Mouse (Mus musculus): ENCODE results near the gene Prkag3.
A peak's percentile ranks its signal among the peaks of the same experiment; 100 is the strongest.

Prkag3 gene

DNA sequence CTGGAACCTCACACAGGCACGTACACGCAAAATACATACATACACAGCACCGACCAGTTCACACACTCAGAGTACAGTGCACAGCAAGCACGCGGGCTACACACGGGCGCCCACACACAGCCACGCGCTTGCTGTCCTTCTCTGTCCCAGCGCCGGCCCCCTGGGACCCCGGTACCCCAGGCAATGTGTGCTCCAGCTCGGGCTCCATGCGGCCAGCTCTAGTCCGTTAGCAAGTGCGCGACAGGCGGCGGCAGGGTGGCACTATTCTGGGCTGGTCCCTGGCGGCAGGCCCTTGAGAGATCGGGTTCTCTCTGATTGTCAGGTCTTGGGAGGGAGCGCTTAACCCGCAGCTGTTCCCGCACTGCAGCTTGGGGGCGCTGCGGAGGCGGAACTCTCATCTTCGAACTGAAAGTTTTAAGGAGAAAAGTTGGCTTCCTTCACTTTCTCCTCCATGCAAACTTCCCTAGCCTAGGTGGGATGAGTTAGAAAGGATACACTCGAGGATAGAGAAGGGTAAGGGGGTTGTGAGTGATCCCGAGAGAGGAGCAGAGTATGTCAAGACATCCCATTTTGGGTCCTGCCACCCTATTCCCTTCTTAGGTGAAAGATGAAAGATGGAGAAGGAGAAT, at the start of gene Prkag3:
Prkag3 (minus strand) TSS at position 579 of the 629 bp plus-strand sequence.
- DNase-seq = peak; percentile 80

DNA sequence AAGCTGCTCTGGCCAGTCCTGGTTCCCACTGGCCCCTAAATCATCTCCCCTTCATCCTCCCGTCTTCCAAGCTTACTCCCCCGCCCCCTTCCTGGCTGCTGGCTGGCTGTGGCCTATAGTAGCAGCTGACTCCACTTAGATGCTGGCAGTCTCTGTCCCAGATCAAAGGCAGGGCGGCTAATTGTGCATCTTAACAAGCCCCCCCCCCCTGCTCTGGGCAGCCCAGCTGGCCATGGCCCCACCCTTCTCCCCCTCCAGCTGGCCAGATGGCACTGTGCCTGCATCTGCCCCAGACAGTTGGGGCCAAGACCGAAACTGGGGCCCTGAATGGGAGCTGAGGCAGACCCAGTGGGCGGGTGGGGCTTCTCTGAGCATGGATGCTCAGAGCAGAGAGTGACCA, 48.4 kb upstream of the Prkag3 start:
- no peak for DNase-seq

DNA sequence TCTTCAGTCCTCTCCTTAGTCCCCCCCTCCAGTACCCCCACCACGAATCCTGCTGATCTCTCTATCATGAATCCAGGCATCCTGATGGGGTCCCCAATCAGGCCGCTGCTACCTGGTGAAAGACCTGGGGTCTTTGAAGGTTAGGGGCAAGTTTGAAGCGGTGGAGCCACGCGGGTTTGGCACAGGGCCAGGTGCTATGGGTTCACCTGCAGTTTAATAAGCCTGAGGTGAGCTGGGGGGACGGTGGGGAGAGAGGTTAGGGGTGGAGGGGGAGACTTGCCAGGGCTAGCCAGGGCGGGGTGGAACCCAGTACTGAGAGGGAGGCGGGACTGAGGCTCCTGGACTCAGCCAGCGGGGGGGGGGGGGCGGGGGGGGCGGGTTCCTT, 46.1 kb upstream of the Prkag3 start:
- DNase-seq = no peak

DNA sequence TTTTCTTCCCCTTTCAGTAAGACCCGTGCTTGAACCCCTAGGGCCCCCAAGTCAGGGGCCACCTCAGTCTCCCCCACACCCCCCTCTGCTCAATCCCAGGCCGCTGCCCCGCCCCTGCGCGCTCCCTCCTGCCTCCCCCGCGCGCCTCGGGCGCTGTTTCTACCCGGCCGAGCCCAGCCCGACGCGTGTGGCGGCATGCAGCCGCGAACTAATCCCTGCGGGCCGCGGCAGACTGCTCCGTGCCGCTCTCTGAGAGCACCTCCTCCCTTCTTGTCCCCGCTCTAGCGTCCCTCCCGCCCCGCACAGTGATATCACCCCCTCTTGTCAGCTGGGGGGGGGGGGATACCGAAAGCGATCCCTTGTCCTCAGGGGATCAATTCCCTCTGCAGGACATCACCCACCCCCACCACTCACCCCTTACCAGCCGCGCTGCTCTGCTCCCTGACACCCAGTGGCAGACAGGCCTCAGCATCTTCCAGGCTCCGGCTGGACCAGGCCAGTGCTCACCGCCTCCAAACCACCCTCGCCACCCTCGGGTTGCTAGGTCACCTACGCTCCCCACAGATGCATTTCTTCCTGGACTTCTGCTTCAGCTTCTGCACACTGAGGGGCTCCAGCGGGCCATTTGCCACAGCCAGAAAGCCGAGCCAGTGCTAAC, 45.6 kb upstream of the Prkag3 start:
- no peak for DNase-seq

DNA sequence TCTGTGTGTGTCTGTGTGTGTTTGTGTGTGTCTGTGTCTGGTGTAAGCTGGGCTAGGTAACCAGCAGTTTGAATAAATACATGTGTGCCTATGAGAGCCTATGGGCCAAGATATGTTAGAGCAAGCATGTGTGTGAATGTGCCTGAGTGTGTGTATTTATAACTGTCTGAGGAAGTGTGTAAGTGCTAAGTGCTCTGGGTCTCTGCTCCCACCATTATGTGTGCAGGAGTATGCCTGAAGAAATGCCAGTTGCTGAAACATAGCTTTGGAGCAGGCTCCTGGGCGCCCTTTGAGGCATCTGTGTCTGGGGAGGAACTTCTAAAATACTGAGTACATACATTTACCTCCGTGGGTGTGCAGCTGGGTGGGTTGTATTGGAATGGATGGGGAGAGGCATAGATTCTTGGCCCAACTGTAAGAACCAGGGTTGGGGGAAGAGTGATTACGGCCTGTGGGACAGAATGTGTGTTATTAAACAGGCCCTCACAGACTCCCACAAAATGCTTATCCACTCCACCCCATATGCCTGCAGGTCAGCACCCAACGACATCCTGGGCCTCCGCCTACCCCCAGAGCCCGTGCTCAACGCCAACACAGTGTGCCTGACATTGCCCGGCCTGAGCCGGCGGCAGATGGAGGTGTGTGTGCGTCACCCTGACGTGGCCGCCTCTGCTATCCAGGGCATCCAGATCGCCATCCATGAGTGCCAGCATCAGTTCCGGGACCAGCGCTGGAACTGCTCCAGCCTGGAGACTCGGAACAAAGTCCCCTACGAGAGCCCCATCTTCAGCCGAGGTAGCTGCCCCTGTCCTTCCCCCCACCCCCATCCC, 44.0 kb upstream of the Prkag3 start:
- no peak for DNase-seq

DNA sequence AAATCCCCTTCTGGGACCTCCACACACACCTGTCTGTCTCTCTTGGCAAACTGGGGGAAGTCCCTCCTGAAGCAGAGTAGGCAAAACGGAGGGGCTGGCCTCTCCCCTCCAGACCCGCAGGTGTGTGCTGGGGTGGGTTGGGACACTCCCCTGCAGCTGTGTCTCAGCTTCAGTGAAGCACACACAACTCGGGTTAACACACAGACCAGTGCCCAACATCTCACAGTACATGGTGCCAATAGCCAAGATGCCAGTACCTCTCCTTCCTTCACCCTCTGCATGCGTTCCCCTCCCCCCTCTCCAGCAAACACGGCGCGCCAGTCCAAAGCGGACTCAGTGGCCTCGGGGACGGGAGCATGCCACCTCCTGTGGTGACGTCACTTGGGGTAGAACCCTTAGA, 42.2 kb upstream of the Prkag3 start, which contains the start of gene Wnt10a:
Wnt10a (plus strand) TSS at position 268 of the 400 bp plus-strand sequence.
- DNase-seq = no peak

DNA sequence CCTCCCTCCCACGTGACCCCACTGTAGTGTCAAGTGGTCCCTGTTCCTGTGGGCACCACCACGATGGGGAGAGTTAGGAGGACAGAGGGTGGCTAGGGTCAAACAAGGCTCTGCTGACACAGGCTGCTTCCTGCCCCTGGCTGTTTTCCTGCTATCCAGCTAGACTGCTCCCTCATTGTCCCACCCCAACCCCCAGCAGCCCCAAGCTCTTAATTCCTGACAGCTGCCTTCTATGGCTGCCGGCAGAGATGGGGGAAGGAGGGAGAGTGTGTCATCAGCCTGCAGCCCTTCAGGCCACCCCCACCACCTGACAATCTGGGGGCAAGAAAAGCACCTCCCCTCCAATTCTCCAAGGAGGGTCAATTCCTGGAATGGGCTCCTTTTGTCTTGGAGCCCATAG, 41.1 kb upstream of the Prkag3 start:
- DNase-seq = no peak

DNA sequence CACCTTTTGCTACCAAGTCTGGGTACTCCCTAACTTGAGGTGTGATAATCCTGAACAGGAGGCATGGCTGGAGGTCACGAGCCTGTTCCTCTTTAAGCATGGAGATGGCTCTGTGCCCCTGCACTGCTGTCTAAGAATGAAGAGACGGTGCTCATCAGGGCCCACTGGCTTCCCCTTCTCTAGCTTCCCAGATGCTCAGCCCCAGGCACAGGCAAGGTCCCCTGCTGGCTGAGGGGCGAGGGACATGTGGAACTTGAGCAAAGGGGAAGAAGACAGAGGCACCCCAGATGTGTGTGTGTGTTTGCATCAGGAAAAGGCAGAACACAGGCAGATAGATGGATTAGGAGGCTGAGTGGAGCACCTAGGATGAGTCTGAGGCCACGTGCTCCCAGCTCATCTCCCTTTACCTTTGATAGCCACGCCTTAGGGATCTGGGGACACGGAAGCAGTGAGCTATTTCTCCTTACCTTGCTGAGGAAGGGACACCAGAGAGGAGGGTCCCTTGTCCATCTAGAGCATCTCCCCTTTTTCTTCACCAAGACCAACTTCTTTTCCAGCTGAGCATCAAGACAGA, 39.7 kb upstream of the Prkag3 start:
- no peak for DNase-seq

DNA sequence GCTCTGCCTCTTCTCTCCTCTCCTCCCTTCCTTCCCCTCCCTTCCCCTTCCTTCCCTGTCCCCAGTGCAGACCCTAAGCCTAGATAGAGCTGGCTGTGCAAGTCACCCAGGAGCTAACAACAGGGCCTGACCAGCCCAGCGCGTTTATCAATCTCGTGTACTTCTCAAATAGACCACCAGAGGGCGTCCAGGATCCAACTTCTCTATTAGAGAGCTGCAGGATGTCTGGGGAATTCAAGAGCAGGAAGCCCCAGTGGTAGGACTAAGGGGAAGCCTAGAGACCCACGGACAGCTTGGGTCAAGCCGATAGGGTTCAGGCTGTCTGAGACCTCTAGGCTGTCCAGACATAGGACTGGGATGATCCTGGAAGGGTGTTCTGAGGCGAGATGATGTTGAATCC, 38.8 kb upstream of the Prkag3 start:
- peak; percentile 76 for DNase-seq

DNA sequence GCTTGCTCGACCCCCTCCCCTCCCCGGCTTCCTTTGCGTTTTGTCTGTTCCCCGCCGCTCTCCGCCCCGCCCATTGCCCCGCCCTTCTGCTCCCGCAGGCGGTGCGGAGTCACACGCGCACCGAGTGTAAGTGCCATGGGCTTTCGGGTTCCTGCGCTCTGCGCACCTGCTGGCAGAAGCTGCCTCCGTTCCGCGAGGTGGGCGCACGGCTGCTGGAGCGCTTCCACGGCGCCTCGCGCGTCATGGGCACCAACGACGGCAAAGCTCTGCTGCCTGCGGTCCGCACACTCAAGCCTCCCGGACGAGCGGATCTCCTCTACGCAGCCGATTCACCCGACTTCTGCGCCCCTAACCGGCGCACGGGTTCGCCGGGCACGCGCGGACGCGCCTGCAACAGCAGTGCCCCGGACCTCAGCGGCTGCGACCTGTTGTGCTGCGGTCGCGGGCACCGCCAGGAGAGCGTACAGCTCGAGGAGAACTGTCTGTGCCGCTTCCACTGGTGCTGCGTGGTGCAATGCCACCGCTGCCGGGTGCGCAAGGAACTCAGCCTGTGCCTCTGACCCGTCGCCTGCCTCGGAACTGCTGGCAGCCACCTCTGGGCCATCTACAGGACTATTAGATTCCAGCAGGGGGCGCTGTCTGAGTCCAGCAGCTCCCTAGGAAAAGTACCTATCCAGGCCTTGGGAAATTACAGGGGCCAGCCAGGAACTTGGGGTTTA, 35.2 kb upstream of the Prkag3 start:
- peak; percentile 54 for DNase-seq

DNA sequence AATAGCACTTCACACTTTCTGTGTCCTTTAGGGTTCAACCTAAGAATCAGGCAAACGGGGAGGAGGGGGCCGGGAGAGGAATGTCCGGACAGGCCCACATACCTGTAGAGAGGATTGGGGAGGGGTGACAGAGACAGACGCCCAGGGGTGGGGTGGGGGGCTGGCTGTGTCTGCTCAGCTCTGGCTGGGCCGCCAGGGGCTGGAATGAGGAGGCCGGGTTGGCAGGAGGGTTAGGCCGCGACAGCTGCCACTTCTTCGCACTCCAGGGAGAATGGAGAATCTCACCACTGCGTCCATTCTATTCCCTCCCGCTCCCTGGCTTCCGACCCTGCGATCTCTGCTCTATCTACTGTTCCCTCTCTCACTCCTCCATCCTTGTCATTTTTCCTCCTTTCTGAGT, 34.5 kb upstream of the Prkag3 start:
- DNase-seq = no peak

DNA sequence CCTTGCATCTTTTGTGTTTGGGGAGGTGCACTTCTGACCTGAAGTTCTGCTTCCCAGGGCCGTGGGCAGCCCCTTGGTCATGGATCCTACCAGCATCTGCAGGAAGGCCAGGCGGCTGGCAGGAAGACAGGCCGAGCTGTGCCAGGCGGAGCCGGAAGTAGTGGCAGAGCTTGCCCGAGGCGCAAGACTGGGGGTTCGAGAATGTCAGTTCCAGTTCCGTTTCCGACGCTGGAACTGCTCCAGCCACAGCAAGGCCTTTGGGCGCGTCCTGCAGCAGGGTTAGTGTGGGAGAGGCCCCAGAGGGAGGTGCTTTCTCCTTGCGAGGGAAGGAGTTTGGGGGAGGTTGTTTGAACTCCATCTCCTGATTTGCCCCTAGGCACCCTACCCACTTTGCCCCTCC, 33.0 kb upstream of the Prkag3 start:
- no peak for DNase-seq

DNA sequence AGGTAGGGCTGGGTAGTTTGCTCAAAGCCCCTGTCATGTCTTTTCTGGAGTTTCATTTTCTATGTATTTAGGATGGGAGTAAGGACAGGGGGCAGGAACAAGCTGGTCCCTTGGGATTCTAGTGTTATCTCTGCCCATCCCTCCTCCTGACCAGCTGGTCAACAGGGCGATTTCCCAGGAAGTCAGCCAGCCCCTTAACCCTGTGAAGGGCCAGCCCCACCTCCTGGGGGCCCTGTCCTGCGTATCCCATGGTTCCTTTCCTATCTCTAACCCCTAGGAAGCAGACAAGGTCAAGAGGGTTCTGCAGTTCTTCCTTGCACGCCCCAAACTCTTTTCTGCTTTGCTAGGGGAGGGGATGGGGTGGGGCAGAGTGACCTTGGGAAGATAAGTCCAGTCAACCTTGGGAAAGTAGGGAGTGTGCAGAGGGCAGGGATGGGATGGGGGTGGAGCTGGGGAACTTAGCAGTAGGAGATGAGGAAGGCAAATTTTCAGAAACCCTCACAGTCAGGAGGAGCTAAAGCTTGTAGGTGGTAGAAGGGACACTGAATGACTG, 30.0 kb upstream of the Prkag3 start:
- DNase-seq = no peak

DNA sequence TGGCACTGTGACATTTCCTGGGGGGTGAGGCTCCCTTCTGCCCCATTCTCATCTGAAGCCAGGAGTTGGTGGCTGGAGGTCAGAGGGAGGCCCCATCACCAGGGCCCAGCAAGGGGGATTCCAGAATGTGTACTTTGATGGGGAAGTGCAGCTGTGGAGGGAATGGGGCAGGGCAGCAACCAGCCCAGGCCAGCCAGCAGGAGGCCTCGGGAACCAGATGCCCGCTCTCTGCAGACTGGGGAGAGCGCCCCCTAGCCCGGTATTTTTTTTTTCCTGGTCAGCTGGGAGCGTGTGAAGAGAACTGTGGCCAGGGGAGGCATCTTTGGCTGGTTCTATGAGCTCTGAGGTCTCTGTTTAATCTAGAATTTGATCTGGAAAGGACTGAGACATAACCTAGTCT, 26.8 kb upstream of the Prkag3 start:
- DNase-seq = peak; percentile 58

DNA sequence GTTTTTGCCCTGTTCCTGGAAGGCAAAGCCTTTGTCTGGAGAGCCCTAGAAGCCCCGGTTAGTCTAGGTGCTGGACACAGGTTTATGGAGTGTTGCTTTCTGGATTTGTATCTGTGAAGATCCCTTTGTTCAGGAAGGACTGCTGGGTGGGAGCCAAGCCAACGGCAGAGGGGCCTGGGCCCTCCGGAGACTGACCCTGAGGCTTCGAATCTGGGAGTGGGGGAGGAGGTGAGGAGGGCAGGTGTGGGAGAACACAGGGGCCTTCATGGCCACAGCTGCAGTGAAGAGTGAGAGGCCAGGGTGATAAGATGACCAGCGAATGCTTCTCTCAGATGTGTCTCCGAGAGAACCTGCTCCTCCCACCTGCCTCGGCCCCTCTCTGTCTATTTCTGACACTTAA, 25.0 kb upstream of the Prkag3 start:
- no peak for DNase-seq

DNA sequence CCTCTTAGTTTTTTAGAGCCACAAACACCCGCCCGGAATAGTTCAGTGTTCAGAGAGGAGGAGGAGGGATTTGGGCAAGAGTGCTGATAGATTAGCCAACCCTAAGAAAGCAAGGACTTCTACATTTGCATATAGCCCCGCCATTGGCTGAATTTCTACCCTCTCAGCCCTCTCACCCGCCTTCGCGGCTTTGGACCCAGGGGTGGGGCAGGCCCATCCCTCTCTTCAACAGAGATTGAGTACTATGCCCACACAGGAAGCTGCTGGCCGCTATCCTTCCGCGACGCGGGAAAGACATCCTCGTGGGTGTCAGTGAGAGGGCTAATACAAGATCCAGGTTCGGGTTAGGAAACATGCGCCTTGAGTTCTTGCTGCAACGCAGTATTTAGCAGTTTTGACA, 24.1 kb upstream of the Prkag3 start:
- peak; percentile 68 for DNase-seq

DNA sequence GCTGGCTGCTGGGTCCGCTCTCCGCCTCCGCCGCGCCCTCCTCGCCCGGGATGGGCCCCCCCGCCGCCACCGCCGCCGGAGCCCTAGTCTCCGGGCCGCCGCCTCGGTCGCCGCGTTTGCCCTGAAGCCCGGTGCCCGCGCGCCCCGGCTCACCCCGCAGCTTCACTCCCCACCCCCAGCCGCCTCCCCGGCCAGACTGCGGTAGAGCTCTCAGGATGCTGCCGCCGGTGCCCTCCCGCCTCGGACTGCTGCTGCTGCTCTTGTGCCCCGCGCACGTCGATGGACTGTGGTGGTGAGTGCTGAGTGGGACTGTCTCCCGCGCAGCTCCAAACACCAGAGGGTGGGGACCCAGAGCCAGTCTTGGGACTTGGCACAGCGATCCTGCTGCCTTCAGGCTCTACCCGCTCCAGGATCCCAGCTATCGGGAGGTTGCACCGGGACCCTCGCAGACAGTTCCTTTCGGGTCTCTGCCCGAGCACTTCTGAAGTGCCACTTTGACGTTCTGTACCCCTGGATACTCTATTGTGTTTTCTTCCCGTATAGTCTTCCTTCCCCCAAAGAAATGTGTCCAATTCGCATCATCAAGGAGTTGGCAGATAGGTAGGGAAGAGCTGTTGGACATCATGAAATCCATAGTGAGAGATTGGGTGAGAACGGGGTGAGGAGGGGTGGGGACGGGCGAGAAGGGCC, 23.1 kb upstream of the Prkag3 start:
- DNase-seq = peak; percentile 51

DNA sequence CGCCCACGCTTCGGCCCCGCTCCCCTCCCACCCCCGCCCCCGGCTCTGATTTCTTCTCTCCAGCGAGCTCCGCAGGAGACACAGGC, 22.7 kb upstream of the Prkag3 start, which contains the start of gene Wnt6:
Wnt6 (plus strand) TSS at position 48 of the 86 bp plus-strand sequence.
- no peak for DNase-seq

DNA sequence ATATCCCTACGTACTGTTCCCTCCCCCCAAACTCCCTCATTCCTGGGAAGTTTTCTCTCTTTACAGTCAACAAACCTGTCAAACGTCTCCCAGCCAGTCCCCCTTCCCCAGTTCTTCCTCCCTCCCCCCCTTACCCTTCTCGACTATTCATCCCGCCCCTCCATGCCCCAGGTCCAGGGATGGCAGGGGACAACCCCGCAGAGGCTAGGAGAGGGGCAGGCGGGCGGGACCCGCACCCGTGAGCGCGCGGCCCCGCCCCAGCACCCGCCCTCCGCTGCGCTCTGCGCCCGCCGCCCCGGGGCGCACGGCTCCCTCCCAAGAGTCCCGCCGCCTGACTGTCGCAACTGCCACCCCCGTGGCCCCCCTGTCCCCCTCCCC, 22.4 kb upstream of the Prkag3 start:
- no peak for DNase-seq

DNA sequence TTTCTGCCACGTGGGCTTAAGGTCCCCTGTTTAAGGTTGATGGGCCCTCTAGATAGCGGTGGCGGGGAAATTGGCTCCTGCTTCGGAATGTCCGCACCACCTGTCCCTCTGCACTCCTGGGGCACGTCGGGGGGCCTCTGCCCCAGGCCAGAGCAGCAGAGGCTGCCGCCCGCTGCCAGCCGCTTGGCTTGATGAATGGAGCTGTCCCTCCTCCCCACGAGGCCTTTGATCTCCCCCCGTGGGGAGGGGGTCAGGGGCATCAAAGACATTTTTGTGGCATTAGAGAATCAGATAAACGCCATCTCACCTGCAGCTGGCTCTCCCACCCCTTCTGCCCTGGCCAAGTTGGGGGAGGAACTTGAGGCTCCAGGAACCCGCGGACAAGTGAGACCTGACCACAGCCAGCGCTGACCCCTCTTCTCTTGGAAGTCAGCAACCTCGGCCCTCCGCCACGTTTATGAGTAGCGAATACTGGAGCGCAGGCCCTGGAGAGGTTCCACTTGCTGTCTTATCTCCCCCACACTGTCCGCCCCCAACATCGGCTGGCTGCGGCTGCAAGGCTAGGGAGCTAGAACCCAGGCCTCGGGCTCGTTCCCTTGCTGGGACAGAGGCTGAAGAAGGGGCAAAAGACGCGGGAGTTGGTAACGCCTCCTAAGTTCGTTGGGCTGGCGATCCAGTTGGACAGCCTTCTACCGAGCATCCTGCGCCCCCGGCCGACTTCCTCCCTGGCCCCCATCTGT, 21.9 kb upstream of the Prkag3 start:
- no peak for DNase-seq

DNA sequence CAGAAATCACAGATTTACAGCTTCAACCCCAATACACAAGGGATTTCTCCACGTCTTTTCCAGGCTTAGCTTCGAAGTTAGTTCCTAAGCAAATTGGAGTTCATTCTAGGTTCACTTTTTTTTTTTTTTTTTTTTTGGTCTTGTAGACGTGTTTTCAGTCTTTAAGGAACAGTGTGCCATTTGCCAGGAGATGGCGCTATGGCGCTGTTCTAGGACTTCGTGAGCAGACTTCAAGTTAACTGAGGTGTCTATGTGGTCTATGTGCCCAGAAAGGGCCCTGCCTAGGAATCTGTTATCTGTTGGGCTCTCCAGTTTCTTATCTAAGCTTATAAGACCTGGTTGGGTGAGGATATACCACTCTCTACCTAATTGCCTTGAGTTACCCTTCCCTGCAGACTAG, 14.1 kb upstream of the Prkag3 start:
- peak; percentile 85 for DNase-seq

DNA sequence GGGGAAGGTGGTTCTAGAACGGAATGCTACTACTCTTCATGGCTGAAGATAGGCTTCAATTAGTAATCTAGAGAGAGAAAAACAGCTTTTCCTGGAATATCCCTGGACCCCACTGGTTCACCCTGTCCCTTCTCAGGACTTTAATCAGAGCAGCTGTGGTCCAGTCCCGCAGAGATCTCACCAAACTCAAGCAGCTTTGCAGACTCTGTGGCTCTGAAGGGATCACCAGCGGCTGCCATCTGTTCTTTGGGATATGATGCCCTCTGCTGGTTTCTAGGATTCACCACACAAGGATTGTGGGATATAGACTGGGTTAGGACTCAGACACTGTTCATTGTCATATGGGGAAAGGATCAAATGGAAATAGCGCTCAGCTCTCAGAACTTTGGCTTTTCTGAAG, 10.8 kb upstream of the Prkag3 start:
- DNase-seq = no peak
